In the genomic region with DNA sequence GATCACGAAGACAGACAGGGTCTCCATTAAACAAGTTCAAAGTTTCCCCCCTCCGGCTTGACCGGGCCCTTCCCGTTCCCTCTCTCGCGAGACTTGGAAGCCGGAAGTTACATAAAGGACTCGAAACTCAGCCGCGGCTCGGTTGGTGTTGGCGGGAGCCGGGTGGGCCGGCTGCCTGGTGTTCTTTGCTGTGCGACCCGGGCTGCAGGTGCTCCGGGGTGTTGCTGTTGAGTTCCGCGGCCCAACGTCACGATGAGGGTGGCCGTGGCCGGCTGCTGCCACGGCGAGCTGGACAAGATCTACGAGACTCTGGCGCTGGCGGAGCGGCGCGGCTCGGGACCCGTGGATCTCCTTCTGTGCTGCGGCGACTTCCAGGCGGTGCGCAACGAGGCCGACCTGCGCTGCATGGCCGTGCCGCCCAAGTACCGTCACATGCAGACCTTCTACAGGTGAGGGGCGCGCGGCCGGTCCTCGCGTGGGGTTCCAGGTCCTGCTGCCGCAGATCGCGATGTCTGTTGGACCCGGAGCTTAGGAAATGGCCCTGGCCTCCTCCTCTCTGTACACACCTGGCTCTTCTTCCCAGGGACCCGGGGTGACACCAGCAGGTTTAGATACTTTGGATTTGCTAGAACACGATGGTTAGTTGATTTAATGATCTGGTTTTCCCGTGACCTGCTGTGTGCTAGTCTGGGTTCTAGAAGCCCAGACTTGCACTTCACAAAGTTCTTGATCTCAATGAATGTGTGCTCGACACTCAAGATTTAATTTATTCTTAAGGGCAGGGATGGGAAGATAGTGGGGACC, we compare ENCODE assay signal across 7 mouse cellular contexts. TPM values are rescaled to one million over a fixed set of nuclear protein-coding genes. Genes with fewer than 3 reads are reported as not detected.
DNase-seq lines count a peak whose midpoint lies in the region; ATAC-seq and TF ChIP-seq lines count a peak whose summit lies in the region.

Dbr1 (plus strand) TSS at position 123 of the 804 bp plus-strand sequence.

- H3K9ac ChIP-seq in intestine, postnatal 0 days (ENCODE audit: low read depth, low read length), result peak within 1 kb of the TSS; percentile 90
- H3K9ac ChIP-seq in midbrain, embryonic 12.5 days (replicated peaks), result peak within 1 kb of the TSS; percentile 99

- H3K4me3 ChIP-seq in intestine, postnatal 0 days (ENCODE audit: low read depth, low read length), result peak within 1 kb of the TSS; percentile 94
- H3K4me3 ChIP-seq in midbrain, embryonic 12.5 days, result peak within 1 kb of the TSS; percentile 95
- H3K4me3 ChIP-seq in small intestine, adult 2 months (ENCODE audit: low read depth, low read length), result peak within 1 kb of the TSS; percentile 94

- no peak for TF ChIP-seq CTCF in intestine, postnatal 0 days (IDR thresholded peaks at IDR 0.05; ENCODE audit: low read depth)
- TF ChIP-seq CTCF in small intestine, adult 2 months (IDR thresholded peaks at IDR 0.05; ENCODE audit: extremely low read depth, insufficient read length, insufficient replicate concordance, low read depth, low read length), result no peak

- ATAC-seq in intestine, postnatal 0 days, result peak; percentile 95
- peak; percentile 95 for ATAC-seq in midbrain, embryonic 12.5 days (ENCODE audit: low FRiP score, low read depth)

- peak within 1 kb of the TSS; percentile 82 for H3K4me2 ChIP-seq in intestine, postnatal 0 days (replicated peaks; ENCODE audit: low read depth)
- H3K4me2 ChIP-seq in midbrain, embryonic 12.5 days (replicated peaks), result peak within 1 kb of the TSS; percentile 81

- intact Hi-C loops in left cerebral cortex, postnatal 4 days (cut with DNase I), result no loop called here

- peak; percentile 95 for DNase-seq in adrenal gland, adult 2 months
- DNase-seq in embryo, embryonic 11.5 days (ENCODE audit: low read depth, low spot score), result peak; percentile 84
- DNase-seq in gastrocnemius, postnatal 4 days (ENCODE audit: low spot score in 2 of 2), result peak; percentile 86 to 94
- peak; percentile 91 for DNase-seq in left cerebral cortex, postnatal 4 days

- H3K4me1 ChIP-seq in intestine, postnatal 0 days (replicated peaks; ENCODE audit: control insufficient read depth, insufficient read depth, low read length), result no peaks in the 10 kb centered on the region
- H3K4me1 ChIP-seq in midbrain, embryonic 12.5 days, result peaks cover 11% of the 10 kb centered on the region
- peaks cover 6% of the 10 kb centered on the region; the same call in 1 of the 2 replicates for H3K4me1 ChIP-seq in small intestine, adult 2 months (ENCODE audit: control insufficient read depth, insufficient read depth, insufficient read length, low read length)

- WGBS in intestine, postnatal 0 days, result under 1% methylated on average over 57 of the region's 57 CpGs
- under 1% methylated on average over 57 of the region's 57 CpGs for WGBS in midbrain, embryonic 12.5 days
- under 1% methylated on average over 57 of the region's 57 CpGs for WGBS in small intestine, adult 2 months

- no peaks in the 10 kb centered on the region for H3K36me3 ChIP-seq in intestine, postnatal 0 days (ENCODE audit: control insufficient read depth, insufficient read depth)
- peaks cover 13% of the 10 kb centered on the region for H3K36me3 ChIP-seq in midbrain, embryonic 12.5 days
- peaks cover 10% of the 10 kb centered on the region for H3K36me3 ChIP-seq in small intestine, adult 2 months (ENCODE audit: control insufficient read depth, insufficient read depth, low read length)

- H3K27ac ChIP-seq in intestine, postnatal 0 days (ENCODE audit: low read depth, low read length), result peak within 1 kb of the TSS; percentile 82
- peak within 1 kb of the TSS; percentile 84 for H3K27ac ChIP-seq in midbrain, embryonic 12.5 days (replicated peaks)
- H3K27ac ChIP-seq in small intestine, adult 2 months (ENCODE audit: insufficient read depth, low read depth, low read length), result peak within 1 kb of the TSS; percentile 58

- H3K9me3 ChIP-seq in intestine, postnatal 0 days (ENCODE audit: control insufficient read depth), result no peaks in the 10 kb centered on the region
- H3K9me3 ChIP-seq in midbrain, embryonic 12.5 days, result no peaks in the 10 kb centered on the region

- no peaks in the 10 kb centered on the region for H3K27me3 ChIP-seq in intestine, postnatal 0 days (replicated peaks; ENCODE audit: control insufficient read depth, insufficient read depth, low read length)
- peaks cover 8% of the 10 kb centered on the region for H3K27me3 ChIP-seq in midbrain, embryonic 12.5 days
- H3K27me3 ChIP-seq in small intestine, adult 2 months (ENCODE audit: control insufficient read depth, insufficient read depth, low read length), result no peaks in the 10 kb centered on the region

- TF ChIP-seq POLR2A in small intestine, adult 2 months (IDR thresholded peaks at IDR 0.05; ENCODE audit: low read depth, low read length), result peak; percentile 73

RNA-seq across cellular contexts. Expression of gene Dbr1, which starts in this region (rescaled TPM):
- 10 to 100 TPM; 12.9 to 13.9 TPM for total RNA-seq in adrenal gland, adult 2 months (2021)
- polyA plus RNA-seq in adrenal gland, adult 2 months (2012; rRNA removed), result 9.9 and 11.9 TPM in 2 replicates
- total RNA-seq in gastrocnemius, postnatal 4 days (2021), result 10 to 100 TPM in 1 of 2 experiments, 1 to 10 TPM in 1; 9.5 to 10.3 TPM
- 11.6 and 12.7 TPM in 2 replicates for polyA plus RNA-seq in intestine, postnatal 0 days (2015; fragmentation: Nextera tagmentation; extraction: Ambion mirVana)
- 10 to 100 TPM; 16.2 to 18.6 TPM for total RNA-seq in left cerebral cortex, postnatal 4 days (2021)
- polyA plus RNA-seq in midbrain, embryonic 12.5 days (2016; fragmentation: Nextera tagmentation; extraction: Ambion mirVana), result 31.1 and 34.2 TPM in 2 replicates
- 4.3 and 11.9 TPM in 2 replicates for polyA plus RNA-seq in small intestine, adult 2 months (2012; rRNA removed)

Comparison
In these comparisons a context has a peak if more than half of its experiments do, and no peak if none do; other contexts are left out.
1. Peak in every context shown above with its lines: DNase-seq, ATAC-seq, H3K4me3 ChIP-seq and H3K27ac ChIP-seq.